Mouse (Mus musculus) A20 (cell line): ENCODE results near the gene Oxct1.

Experiments used
- DNase-seq: peaks from one replicate; pipeline ENCODE4 v3.0.0-alpha.2; 2011; ENCODE audit warnings: low read depth, low spot score

Gene Oxct1

DNA sequence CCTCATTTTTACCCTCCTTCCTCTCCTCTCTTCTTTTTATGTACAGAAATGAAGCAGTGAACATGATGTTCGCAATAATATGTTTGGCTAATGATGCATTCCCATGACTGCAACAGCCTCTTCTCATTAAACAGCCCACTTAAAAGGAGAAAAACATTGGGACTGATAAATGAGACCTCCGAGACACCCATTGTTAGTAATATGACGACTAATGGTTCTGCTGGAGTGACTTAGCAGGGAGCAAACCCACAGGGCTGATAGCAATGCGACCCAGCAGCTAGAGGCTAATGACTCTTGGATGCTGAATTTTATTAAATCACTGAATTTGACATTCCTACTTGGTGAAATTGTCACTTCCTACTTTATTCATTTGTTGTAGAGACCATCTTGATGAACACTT, 79.3 kb downstream of the Oxct1 start:
- no peak for DNase-seq

DNA sequence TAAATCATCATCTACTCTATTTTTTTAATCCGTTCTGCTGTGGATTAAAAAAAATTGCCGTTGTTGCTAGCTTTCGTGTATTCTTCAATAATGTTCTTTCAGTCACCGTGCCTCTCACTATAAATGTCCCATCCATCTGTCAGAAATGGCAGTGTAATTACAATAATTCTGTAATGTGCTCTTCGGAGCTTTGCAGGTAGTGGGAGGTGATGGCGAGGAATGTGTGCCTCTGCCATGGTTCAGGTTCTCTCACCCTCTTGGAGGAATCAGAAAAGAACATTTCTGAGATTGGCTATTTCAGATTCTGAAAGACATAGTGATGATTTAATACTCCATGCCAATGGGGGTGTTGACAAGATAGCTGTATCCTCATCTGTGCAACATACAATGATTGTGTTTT, 93.8 kb downstream of the Oxct1 start:
- no peak for DNase-seq

DNA sequence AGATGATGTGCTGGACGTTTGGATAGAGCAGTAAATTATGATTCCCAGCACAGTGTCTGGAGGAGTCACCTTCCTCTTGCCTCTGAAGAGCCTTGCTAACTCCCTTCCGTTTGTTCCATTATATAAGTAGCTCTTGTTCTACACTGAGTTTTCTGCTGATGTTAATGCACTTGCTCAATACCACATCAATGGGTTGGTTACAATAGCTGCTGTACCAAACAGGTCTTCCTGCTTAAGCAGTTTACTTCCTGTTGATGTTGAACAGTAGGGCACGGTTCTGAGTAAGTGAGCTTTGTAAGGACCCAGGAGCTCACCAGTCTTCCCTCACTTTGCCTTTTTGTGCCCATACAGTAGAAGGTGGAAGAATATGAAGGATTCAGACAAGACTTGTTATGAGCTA, 98.5 kb downstream of the Oxct1 start:
- no peak for DNase-seq

DNA sequence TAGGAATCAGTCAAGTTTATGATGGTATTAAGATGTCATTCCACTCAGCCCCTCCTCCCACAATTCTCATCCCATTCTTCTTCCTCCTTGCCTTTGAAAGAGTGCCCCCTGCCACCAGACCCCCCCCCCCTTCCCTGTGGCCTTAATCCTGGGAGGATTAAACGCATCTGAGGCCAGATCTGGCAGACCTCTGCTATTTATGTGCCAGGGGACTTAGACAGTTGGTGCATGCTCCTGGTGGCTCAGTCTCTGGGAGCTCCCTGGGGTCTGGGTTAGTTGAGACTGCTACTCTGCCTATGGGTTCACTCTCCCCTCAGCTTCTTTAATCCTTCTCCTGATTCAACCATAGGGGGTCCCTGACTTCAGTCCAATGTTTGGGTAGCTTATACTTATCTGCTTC, 112.3 kb downstream of the Oxct1 start:
- no peak for DNase-seq

DNA sequence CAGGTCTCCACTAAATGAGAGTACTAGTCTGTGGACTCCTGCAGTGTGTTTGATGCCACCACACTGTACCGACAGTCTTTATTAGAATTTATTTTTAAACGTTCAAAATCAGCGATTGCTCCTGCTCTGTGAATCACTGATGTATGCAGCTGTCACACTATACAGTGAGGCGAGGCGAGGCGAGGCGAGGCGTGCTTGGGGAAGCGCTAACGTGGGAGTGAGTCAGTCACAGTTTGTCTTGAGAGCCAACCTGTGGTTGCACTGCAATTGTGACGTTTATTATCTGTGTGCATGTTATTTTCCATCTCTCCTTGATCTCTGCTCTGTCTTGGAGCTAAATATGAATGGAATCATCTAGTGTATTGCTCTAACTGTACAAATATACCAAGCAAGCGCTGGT, 113.3 kb downstream of the Oxct1 start:
- no peak for DNase-seq

DNA sequence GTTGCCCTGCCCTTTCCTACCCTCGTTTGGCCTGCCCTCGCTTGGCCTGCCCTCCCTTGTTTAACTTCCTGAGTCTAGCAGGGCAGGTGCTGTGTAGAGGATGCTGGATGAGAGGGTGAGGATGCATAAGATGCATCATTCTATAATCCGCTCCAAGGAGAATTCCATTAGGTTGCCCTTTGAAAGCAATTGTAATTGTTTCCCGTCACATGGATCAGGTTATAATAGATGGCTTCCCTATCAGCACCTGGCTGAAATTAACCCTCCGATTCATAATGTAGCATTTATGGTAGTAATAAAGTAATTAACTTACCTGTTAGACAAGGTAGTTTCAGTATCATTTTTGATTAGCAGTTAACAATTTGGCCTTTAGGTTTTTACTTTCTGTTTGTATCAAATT, 119.2 kb downstream of the Oxct1 start:
- no peak for DNase-seq

- DNase-seq: no peak
These were observed 121.5 kb downstream of the Oxct1 start for GRCm38 (mm10) chr15:4147700-4148099.

DNA sequence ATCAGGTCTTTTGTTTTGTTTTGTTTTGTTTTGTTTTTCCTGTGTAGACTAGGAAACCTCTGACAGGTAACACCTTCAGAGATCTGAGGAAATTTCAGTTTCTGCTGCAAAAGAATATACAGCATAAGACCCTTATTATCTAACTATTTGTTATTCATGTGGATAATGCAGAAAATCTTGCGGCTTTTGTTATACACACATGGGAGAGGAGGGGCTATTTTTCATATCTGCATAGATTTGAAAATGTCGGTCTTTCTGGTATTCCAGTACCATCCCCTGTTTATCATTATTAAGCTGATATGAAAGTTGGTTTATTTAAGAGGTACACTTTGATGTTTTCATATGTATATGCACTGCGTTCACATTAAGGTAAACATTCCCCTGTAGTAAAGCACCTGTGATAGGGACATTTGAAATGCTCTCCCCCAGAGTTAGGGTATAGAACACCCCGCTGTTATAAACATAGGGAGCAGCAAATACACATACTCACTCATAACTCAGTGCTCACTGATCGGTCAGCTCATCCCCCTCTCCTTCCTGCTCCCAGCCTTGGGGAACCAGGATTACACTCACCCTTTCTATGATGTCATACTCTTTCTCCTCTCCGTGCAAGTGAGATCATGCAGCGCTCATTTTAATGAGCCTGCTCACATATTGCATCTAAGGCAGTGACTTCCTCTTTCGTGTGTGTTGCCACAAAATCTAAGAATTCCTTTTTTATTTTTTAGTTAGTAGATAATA, 122.6 kb downstream of the Oxct1 start:
- DNase-seq: no peak

DNA sequence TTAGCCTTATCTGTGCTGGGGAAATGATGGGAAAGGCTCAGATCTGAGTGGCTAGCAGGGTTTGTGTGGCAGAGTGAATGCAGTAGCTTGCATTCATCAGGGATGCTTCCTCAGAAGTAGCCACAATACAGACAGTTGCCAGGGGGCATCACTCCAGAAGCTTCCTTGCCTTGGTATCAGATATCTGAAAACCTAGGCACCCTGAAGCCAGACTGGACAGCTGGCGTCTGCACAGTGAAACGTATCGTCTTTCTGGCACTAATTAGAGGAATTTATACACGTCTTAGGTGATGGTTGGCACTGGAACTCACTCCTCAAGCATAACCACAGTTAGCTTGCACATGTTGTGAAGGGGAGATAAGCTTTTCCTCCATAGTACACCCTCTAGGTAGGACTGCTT, 128.5 kb downstream of the Oxct1 start:
- no peak for DNase-seq

DNA sequence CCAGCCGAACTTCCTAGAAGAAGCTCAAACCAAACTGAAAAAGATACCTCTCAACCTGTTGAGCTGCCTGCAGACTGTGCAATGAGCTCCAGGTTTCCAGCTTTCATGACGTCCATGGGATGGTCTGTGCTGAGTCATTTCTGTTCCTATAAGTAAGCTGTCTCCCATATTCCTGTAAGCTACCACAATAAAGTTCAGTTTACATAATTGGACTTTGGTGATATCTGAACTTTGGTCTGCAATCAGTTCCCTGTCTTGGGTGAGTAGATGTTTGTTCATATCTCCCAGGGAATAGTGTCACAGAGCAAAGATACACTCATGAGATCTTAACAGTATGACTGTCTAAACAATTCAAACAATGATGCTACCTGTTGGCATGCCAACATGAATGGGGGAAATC, 141.8 kb downstream of the Oxct1 start:
- no peak for DNase-seq

DNA sequence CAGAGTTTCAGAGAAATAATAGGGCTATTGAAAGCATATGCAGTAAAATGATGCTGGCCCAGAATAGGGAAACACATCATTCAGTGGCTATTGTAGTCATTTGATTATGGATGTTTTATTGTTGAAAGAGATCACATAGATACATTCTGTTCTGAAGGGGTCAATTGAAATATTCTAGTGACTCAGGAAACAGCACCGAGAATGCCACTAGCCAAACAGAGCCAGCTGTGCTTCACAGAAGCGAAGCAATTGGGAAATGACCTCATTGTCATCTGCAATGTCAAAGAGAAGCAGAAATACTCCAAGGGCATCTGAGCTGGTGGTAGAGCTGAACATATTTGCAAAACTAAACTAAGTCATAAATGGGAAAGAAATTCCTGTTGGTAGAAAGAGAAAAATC, 145.4 kb downstream of the Oxct1 start:
- no peak for DNase-seq

GRCm38 (mm10) chr15:4197913-4198312, 171.7 kb downstream of the Oxct1 start:
- no peak for DNase-seq
